Mouse (Mus musculus) small intestine, adult 2 months (tissue): ENCODE data around the gene Limd2.

Source experiments
- CTCF ChIP-seq: fragments of 200-500 bp; IDR thresholded peaks from 2 replicates; pipeline ENCODE4 v1.5.1; 2012; ENCODE audit warnings: low read depth, mild to moderate bottlenecking, control low read depth, inconsistent platforms, low read length, moderate library complexity, mixed read lengths; ENCODE audit not compliant: insufficient replicate concordance, insufficient read length; ENCODE audit errors: extremely low read depth
- POLR2A ChIP-seq: fragments of 200-500 bp; IDR thresholded peaks from 2 replicates; pipeline ENCODE4 v1.6.1; 2012; ENCODE audit warnings: low read depth, mild to moderate bottlenecking, control low read depth, inconsistent platforms, low read length, moderate library complexity

GRCm38 (mm10) chr11:106178036-106178782 lies 17.5 kb upstream of the Limd2 start:
- TF ChIP-seq CTCF (no peak), POLR2A (no peak)
